Mouse (Mus musculus) stomach, embryonic 14.5 days (tissue): Measurements from ENCODE around the gene Jmjd7. TPM values are rescaled to one million over a fixed set of nuclear protein-coding genes. Genes with fewer than 3 reads are reported as not detected.

ENCODE experiments used
- ATAC-seq: fragments of 200-750 bp; cut with Nextera tagmentation; 2 replicates; pipeline ENCODE4 v1.8.0; 2017; ENCODE audit warnings: low read depth, moderate TSS enrichment; ENCODE audit not compliant: insufficient number of reproducible peaks, insufficient read depth, low FRiP score
- H3K27ac ChIP-seq: fragments of 300-500 bp; sonication (generic); 2 replicates; pipeline ENCODE4 v1.5.1; 2014; ENCODE audit warnings: mild to moderate bottlenecking, low read length, moderate library complexity, mixed read lengths
- H3K27me3 ChIP-seq: fragments of 300-500 bp; sonication (generic); 2 replicates; pipeline ENCODE4 v1.6.1; 2014; ENCODE audit warnings: low read length, control low read depth, mixed read lengths; ENCODE audit not compliant: control insufficient read depth, insufficient read depth
- H3K36me3 ChIP-seq: fragments of 300-500 bp; sonication (generic); 2 replicates; pipeline ENCODE4 v1.6.1; 2014; ENCODE audit warnings: mild to moderate bottlenecking, control low read depth, low read length, moderate library complexity, mixed read lengths; ENCODE audit not compliant: control insufficient read depth, insufficient read depth
- H3K4me1 ChIP-seq: fragments of 300-500 bp; sonication (generic); 2 replicates; pipeline ENCODE4 v1.6.1; 2014; ENCODE audit warnings: low read length, control low read depth, mixed read lengths; ENCODE audit not compliant: control insufficient read depth, insufficient read depth
- H3K4me2 ChIP-seq: fragments of 300-500 bp; sonication (generic); replicated peaks from 2 replicates; pipeline ENCODE4 v1.6.1; 2014; ENCODE audit warnings: low read depth, low read length, control low read depth
- H3K4me3 ChIP-seq: fragments of 300-500 bp; sonication (generic); 2 replicates; pipeline ENCODE4 v1.5.1; 2014; ENCODE audit warnings: low read depth, low read length, control low read depth
- H3K9ac ChIP-seq: fragments of 300-500 bp; sonication (generic); replicated peaks from 2 replicates; pipeline ENCODE4 v1.6.1; 2014; ENCODE audit warnings: low read depth, mild to moderate bottlenecking, control low read depth, low read length, moderate library complexity, mixed read lengths
- H3K9me3 ChIP-seq: fragments of 300-500 bp; sonication (generic); 2 replicates; pipeline ENCODE4 v1.6.1; 2016; ENCODE audit warnings: low read depth, low read length, control low read depth; ENCODE audit not compliant: control insufficient read depth
- WGBS: fragments of 180-500 bp; shearing (Covaris S2); extraction: QIAGEN DNeasy Blood & Tissue Kit; methylation state at CpG from one replicate; pipeline ENCODE4 v1.1.7; 2014; 5-methylcytosine and 5-hydroxymethylcytosine counted together
- polyA plus RNA-seq: library from polyadenylated mRNA; unstranded; fragments of >200 nt; fragmentation: Nextera tagmentation; extraction: Ambion mirVana; gene quantifications from 2 replicates; pipeline ENCODE4 v1.2.1, GENCODE M21; 2014

Gene Jmjd7
- polyA plus RNA-seq, 1 experiment from 2014 or later = 20.6 TPM

DNA sequence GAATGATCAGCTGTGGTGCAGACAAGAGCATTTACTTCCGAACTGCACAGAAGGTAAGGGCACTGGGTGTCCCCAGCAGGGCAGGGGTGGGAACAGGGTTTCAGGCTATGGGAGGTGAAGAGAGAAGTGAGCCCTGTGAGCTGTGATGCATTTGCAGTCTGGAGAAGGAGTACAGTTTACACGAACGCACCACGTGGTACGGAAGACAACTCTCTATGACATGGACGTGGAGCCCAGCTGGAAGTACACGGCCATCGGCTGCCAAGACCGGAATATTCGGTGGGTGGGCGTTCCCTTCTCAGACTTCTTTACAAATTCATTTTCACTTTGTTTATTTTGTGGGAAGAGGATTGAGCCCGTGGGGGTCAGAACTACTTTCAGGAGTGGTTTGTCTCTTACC is 9.7 kb upstream of the Jmjd7 start:
- no peak for ATAC-seq
- H3K4me2 ChIP-seq = no peak overlapping the region
- no peaks in the 10 kb centered on the region for H3K4me1 ChIP-seq
- no peaks in the 10 kb centered on the region for H3K9me3 ChIP-seq
- no peak overlapping the region for H3K9ac ChIP-seq
- H3K27me3 ChIP-seq = no peaks in the 10 kb centered on the region
- WGBS = 62% methylated on average over 12 of the region's 12 CpGs
- H3K27ac ChIP-seq = peak overlapping the region; percentile 10; the same call in 1 of the 2 replicates
- H3K4me3 ChIP-seq = no peak overlapping the region
- peaks cover 46% of the 10 kb centered on the region for H3K36me3 ChIP-seq

DNA sequence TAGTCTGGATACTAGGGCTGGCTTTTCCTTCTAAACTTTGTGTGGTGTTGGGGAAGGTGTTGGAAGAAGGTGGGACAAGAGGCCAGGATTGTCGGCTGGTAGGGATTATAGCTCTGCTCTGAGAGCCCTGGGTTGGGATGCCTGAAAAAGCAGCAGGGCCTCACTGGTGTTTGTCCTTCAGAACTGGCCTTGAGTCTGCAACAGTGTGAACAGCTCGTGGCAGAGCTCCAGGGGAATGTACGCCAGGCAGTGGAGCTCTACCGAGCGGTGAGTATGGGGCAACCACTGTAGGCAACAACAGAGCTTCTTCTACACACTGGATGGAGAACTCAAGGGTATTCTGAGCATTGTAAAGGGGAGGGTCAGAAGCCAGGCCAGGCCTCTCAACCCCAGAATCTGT is 2.9 kb upstream of the Jmjd7 start:
- Histone ChIP-seq H3K9ac (no peak overlapping the region), H3K4me2 (no peak overlapping the region), H3K4me1 (peaks cover 11% of the 10 kb centered on the region), H3K36me3 (peaks cover 24% of the 10 kb centered on the region), H3K4me3 (no peak overlapping the region), H3K27ac (no peak overlapping the region), H3K27me3 (no peaks in the 10 kb centered on the region), H3K9me3 (no peaks in the 10 kb centered on the region)
- no peak for ATAC-seq
- 90% methylated on average over 5 of the region's 5 CpGs for WGBS

DNA sequence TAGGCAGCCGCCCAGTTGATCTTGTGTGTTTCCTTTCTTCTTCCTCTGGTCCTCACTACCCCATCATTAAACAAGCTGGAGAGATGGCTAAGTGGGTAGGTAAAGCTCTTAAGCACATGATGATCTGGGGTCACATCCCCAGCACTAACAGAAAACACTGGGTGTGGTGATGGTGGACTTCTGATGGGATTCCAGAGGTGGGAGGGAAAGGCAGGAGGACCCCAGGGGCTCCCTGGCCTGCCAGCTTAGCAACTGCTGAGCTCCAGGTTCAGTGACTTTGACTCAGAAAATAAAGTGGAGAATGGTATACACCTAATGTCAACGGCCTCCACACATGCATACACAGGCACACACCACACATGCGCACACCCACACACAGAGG is 658 bp downstream of the Jmjd7 start:
- H3K4me2 ChIP-seq = peak overlapping the region; percentile 79
- peak overlapping the region; percentile 91 for H3K27ac ChIP-seq
- H3K9ac ChIP-seq = peak overlapping the region; percentile 81
- WGBS = 39% methylated on average over 3 of the region's 3 CpGs
- no peak for ATAC-seq
- peak overlapping the region; percentile 78 for H3K4me3 ChIP-seq
- H3K27me3 ChIP-seq = no peaks in the 10 kb centered on the region
- H3K4me1 ChIP-seq = peaks cover 11% of the 10 kb centered on the region
- H3K36me3 ChIP-seq = peaks cover 19% of the 10 kb centered on the region
- H3K9me3 ChIP-seq = no peaks in the 10 kb centered on the region

DNA sequence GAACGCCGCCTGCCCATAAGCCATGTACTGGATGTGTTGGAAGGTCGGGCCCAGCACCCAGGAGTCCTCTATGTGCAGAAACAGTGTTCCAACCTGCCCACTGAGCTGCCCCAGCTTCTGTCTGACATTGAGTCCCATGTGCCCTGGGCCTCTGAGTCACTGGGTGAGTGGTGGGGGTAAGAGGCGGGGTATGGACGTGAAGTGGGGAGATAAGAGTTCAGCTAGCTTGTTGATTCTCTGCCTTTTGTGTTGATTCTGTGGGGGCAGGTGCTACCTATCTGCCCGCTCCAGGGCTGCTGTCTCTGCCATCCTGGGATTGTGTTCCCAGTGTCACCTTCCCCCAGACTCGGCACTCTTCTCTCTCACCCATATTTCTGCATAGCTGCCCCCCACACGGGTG is 3.1 kb downstream of the Jmjd7 start:
- H3K9ac ChIP-seq = no peak overlapping the region
- H3K36me3 ChIP-seq = peaks cover 22% of the 10 kb centered on the region
- no peak for ATAC-seq
- WGBS = 84% methylated on average over 8 of the region's 8 CpGs
- no peak overlapping the region for H3K27ac ChIP-seq
- H3K27me3 ChIP-seq = no peaks in the 10 kb centered on the region
- no peaks in the 10 kb centered on the region for H3K9me3 ChIP-seq
- no peak overlapping the region for H3K4me3 ChIP-seq
- peaks cover 11% of the 10 kb centered on the region for H3K4me1 ChIP-seq
- no peak overlapping the region for H3K4me2 ChIP-seq

DNA sequence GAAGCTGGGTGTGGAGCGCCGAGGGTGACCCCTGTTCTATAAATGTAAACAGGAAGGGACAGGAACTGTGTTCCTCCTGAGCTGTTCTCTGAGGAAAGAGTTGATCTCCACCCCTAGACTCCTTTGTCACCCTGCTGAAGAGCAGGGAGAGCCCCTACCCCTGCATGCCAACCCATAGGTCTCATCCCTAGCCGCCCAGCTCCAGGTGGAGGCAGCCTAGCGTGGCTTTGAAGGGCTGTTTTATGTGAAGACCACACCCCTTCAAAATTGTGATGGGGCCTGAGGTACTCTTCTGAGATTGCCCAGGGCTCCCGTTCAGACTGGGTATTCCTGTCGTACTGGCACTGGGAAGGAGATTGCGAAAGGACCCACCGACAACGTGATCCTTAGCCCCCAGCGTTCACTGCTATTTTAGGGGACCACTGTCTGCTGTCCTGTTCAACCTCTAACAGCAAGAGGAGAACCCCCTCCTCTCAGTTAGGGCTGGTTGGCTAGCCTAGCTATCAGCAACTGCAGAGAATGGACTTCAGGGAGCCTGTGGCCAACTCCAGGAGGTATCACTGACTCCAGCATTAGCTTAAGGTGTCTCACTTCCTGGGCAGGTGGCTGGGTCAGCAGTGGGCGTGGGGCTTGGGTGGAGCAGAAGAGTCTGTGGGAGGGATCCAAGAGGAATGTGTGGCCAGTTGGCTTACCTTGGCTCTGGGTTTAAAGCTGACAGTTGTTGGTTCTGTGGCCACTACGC is 5.6 kb downstream of the Jmjd7 start, which contains the start of gene Pla2g4b:
Pla2g4b (plus strand) TSS at position 692 of the 742 bp plus-strand sequence.
- ATAC-seq = no peak
- Histone ChIP-seq H3K4me2 (no peak within 1 kb of the TSS), H3K9me3 (no peaks in the 10 kb centered on the region), H3K9ac (no peak within 1 kb of the TSS), H3K27me3 (no peaks in the 10 kb centered on the region), H3K4me1 (peaks cover 7% of the 10 kb centered on the region), H3K4me3 (no peak within 1 kb of the TSS), H3K27ac (no peak within 1 kb of the TSS), H3K36me3 (peaks cover 29% of the 10 kb centered on the region)
- WGBS = 89% methylated on average over 12 of the region's 12 CpGs

DNA sequence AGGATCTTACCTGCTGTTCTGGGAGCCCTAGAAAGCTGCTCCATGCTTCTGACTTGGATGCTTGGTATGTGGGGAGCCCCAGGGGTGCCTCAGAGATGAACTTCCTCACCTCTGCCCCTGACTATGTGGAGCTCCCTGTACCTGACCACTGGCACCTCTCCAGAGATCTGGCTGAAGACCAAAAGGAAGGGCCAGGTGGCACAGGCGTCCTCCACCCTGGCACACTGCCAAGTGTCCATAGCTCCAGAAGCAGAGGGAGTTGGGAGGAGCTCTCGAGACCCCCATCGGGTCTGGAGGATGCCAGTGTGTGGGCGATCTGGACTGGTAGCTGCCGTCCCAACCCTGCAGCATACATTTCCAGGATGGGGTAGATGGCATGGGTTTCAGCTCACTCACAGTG is 6.4 kb downstream of the Jmjd7 start:
- peaks cover 31% of the 10 kb centered on the region for H3K36me3 ChIP-seq
- H3K27me3 ChIP-seq = no peaks in the 10 kb centered on the region
- ATAC-seq = no peak
- no peaks in the 10 kb centered on the region for H3K9me3 ChIP-seq
- no peak overlapping the region for H3K4me2 ChIP-seq
- 72% methylated on average over 5 of the region's 5 CpGs for WGBS
- H3K4me3 ChIP-seq = no peak overlapping the region
- H3K4me1 ChIP-seq = no peaks in the 10 kb centered on the region
- H3K9ac ChIP-seq = no peak overlapping the region
- no peak overlapping the region for H3K27ac ChIP-seq

DNA sequence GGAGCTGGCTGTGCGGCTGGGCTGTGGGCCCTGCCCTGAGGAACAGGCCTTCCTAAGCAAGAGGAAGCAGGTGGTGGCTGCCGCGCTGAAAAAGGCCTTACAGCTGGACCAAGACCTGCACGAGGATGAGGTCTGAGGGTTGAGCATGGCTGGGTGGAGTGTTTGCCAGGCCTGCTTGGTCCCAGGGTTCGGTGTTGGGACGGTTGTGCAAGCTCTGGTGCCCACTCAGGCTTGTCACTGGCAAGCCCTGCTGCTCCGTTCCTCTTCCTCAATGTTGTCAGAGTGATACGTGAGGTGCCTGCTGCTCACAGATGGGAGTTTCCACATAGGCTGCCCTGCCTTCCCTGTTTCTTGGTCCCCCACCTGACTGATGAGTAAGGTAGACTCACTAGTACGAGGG is 10.5 kb downstream of the Jmjd7 start:
- Histone ChIP-seq H3K9me3 (no peaks in the 10 kb centered on the region), H3K27ac (no peak overlapping the region), H3K4me1 (no peaks in the 10 kb centered on the region), H3K4me2 (no peak overlapping the region), H3K27me3 (no peaks in the 10 kb centered on the region), H3K9ac (no peak overlapping the region), H3K36me3 (peaks cover 46% of the 10 kb centered on the region), H3K4me3 (no peak overlapping the region)
- WGBS = 92% methylated on average over 9 of the region's 9 CpGs
- ATAC-seq = no peak

DNA sequence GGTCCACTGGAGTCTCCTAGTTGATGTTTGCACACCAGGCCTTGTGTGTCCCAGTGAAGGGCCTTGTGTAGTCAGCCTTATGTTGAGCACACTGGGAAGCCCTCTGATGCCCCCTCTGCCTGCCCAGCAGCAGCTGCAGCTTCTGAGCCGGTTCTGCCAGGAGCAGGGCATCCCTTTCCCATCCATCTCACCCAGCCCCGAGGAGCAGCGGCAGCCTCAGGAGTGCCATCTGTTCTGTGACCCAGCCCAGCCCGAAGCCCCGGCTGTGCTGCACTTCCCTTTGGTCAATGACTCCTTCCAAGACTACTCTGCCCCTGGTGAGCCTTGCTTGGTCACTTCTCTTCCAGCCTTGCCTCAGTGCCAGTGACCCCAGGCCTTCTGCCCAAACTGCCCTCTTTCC is 13.7 kb downstream of the Jmjd7 start:
- Histone ChIP-seq H3K27ac (no peak overlapping the region), H3K27me3 (no peaks in the 10 kb centered on the region), H3K9me3 (no peaks in the 10 kb centered on the region), H3K4me1 (0 out of 2 replicates have a peak, but pooled peaks cover 5% of the 10 kb centered on the region), H3K4me2 (no peak overlapping the region), H3K9ac (no peak overlapping the region), H3K36me3 (peaks cover 32% of the 10 kb centered on the region), H3K4me3 (no peak overlapping the region)
- ATAC-seq = no peak
- WGBS = 82% methylated on average over 5 of the region's 5 CpGs
